Mouse (Mus musculus) 416B (cell line): ENCODE measurements at regions not wholly inside any gene's neighbourhood (a gene's known extent, or its start where the extent isn't known, plus 50 kb on each side); places are given as distances from the start of the nearest gene placed in this dataset.

Source experiments
- DNase-seq: peaks from one replicate; pipeline ENCODE4 v3.0.0; 2011; ENCODE audit warnings: low read depth

DNA sequence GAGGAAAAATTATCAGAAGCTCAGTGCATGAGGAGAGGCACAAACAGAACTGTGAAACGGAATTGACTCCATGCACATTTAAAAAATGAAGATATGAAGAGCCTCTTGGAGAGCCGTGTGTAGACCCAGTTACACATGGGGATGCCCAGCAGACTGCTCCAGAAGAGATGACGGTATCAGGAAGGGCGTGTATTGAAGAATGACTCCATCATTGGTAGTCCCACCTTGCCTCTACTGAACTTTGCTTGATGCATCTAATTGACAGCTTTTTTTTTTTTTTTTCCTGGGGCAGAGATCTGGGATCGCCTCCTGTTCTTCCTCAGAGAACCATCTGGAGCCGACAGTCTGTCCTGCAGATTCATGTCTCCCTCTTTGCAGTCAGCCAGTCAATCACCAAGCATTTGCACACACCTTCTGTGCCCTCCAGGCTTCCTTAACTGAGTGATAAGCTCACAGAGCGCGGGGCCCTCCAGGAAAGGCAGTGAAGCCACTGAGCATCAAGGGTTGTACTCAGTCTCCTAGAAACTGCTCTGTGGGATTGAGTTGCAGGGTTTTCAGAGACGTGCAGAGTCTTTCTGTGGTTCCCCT is 57.6 kb upstream of the D1Pas1 start:
- no peak for DNase-seq

DNA sequence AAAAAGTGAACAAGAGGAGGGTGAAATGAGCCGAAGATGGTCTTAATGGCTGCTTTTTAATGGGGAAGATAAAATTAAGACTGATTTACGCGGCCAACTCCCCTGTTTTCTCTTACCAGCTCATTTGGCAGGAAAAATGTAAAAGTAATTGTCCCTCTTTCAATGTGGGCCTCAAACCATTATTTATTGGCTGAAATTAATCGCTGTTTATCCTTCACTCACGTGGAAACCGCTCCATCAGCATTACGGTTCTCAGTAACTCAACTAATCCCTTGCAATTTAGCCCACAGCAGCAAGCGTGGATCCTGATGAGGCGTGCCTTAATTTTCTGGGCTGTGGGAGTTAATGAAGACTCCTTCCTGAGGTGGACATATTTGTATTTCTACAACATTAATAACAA is 58.1 kb upstream of the D1Pas1 start:
- DNase-seq = no peak

DNA sequence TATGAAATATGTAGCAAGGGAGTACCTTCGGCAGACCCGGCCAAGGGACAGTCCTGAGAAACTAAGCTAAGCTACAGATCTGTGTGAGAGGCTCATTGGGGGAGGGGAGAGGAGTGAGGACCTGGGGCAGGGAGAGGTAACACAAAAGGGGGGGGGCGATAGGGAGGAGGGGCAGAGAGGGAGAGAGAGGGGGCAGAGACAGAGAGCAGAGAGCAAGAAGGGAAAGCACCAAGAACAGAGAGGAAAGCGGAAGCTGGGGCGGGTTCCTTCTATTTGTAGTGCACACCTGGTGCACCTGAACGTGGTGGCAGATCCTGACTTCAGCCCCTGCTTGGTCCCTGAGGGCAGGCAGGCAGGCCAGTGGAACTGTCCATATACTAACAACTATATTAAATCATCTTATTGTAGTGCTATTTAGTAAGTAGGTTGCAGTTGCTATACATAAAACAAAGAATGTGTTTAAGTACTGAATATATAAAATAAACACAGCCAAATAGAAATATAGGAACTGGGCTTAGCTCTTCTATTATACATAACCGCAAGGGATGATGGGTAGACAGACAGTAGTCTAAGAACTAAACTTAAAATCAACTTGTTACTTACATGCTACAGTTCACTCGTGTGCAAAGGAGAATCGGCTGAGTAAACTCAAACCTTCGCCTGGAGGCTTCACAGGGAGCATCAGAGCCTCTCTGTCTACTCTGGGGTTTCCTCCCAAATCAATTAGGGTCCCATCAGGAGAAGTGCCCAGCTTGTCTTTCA is 59.6 kb upstream of the D1Pas1 start:
- no peak for DNase-seq

DNA sequence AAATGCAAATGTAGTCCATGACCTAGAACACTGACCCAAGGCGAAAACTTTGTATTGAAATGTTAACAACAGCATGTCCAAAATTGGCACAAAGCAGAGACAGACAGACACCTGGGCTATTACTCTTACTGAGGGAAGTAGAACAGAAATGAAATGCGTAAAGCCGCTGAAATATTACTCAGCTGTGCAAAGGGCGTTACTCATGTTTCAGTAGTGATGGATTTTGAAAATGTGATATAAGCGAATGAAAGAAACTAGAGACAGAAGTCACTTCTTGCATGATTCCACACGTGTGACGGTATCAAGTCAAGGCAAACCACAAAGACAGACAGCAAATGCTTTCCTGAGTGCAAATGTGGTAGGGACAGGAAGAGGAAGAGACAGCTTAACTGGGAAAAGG is 61.3 kb upstream of the D1Pas1 start:
- no peak for DNase-seq

DNA sequence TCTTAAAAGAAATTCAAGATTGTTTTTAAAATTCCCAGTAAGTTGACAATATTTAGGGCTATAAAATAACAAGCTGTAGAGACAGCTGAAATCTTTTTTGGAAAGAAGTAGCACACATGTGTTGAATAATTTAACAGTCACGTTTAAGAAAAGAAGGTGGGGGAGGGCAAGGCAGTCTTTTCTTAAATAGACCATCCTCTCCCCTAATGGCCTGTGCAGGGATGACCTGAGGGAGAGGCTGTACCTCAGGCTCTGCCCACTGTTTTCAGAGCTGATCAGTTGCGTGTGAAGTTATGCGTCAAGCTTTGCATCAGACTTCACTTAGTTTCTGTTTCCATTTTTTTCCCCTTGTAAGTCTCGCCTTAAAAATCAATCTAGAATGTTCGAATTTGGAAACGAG is 65.7 kb upstream of the D1Pas1 start:
- no peak for DNase-seq

DNA sequence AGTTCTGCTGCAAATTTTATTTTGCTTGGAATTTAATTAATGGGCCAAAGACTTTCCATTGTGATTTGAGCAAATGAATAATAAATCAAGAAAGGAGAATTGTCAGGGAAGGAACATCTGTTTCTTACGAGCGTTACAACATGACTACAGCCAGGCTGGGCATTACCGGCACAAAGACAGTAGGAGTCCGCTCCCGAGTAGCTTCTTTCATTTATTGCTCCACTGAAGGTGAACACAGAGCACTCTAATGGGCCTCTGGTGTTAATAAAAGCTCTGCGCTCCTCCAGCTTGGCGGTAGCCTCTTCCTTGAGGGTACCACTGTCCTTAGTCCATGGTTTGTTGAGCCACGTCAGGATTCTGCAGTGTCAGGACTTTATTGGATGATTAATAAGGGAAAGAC is 69.0 kb upstream of the D1Pas1 start:
- no peak for DNase-seq

DNA sequence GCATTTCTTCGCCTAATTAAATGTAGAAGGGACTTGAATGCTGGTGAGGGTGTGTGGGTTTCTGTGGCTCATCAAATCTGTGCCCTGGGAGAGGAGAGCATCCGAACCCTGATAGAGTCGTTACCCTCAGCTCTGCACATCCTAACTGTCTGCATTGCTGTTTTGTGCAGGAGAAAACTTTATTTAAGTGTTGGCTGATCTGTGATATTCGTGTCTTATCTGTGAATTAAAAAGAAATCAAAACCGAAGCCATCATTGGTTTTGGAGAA is 77.7 kb upstream of the D1Pas1 start:
- DNase-seq = no peak

DNA sequence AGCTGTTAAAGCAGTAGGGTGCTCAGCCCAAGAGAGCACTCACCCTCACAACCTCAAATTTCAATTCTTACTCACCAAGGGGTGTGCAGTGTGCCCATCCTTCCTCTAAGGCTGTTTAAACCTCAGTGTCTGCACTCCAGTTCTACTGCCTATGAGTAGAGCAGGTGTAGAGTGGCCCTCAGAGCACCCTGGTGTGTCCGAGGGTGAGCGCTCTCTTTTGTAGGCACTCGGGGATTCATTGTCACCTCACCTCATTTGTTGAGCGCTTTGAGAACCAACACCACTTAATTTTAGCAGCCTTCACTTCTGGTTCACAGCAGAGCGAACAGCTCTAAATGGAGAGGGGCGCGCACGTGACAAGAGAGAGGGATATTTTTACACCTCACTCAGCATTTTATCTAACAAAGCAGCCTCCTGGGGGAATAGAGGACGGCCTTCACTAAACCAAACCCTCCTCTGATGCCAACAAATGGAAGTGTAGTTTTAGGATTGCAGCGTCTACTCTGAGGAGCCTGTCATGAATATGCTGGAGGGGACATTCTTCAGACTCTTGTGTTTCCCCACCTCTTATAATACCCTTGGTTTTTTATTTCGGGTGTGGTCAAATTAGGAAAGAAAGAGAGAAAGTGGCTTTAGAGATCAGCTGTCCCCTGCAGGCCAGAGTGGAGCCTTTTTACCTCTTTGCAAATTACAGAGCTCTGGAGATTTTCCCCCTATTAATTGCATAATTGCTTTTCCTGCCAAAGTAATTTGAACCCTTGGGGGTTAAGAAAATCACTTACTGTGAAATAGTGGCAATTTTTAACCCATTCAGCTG is 78.2 kb upstream of the D1Pas1 start:
- DNase-seq = no peak

DNA sequence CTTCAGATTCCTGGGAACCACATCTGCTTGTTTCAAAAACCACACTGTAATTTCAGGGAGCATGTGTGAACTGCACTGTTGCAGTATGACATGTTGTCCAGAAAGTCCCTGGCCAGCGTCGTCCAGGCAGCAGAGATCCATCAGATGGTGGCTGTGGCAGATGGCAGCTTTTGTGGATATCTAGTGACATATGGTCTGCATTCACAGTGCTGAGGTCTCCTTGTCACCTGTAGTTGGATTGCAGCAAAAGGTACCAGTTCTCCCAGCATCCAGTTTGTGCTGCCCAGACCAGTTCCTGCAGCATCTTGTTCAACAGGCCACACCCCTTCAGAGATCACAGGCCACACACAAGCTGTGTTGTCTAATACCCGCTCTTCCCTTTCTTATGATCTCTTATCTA is 80.1 kb upstream of the D1Pas1 start:
- no peak for DNase-seq

DNA sequence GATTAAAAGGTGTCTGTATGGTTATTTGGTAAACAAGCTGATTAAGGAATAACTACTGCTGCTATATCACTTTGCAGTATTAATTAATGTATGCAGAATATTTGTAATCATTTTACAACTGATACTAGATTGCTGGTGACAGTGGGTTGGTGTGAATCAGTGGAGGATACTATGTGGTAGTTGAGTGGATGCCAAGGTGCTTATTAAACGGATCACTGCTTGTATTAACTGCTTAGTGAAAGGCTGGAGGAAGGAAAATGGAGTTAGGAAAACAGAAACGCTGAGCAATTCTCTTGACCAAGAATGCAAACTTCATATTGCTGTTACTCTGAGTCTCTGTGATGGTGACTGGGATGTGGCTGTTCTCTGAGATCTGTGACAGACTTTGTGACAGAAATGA is 86.8 kb upstream of the D1Pas1 start:
- no peak for DNase-seq

DNA sequence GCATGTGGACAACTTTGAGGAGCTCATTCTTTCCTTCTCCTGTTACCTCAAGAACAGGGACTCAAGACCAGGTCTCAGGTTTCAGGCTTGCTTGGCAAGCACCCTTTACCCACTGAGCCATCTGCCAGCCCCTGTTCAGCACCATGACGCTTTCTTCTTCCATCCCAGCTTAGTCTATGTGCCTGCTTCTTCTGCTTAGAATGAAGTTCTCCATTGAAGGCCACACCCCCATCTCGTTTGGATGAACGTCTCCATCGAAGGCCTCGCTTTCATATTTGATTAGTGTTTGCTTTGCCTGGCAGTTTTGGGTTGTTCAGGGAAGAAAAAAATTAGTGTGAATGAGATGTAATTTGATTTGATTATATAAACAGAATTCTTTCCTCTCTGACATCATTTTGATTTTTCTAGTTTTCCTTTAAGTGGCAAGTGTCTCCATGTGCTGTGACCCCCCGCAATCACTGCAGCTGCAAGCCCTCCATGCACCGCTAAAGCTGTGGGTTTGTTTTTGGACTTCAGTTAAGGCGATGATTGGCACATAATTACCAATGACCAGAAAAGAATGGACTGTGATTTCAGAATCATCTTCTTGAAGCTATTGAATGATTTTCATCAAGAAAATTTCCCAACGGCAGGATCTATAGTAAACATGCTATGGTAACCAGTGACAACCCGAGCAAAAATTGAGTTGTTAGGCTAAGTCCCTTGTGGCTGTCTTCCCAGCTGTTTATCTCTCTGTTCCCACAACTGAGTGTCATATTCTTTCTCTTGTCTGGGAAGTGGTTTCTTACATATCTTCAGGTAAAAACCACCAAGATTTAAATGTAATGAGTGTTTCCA is 106.4 kb upstream of the D1Pas1 start:
- DNase-seq = no peak

DNA sequence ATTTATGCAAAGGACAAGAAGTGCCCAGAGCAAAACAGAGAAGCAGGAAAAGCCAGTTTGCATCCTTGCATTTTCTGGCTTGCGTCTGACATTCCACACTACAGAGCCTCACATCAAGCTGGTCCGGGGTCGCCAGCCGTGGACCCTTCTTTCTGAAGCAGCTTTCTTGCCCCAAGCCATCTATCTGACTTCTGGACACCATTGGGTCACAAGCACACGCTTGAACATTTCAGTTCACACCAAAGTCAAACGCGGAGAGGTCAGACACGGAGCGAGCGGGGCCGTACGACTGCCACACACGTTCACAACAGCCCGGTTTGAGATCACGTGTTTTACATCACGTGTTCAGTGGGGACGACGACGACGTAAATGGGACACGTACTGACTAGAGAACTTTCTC is 108.9 kb upstream of the D1Pas1 start:
- DNase-seq = no peak

DNA sequence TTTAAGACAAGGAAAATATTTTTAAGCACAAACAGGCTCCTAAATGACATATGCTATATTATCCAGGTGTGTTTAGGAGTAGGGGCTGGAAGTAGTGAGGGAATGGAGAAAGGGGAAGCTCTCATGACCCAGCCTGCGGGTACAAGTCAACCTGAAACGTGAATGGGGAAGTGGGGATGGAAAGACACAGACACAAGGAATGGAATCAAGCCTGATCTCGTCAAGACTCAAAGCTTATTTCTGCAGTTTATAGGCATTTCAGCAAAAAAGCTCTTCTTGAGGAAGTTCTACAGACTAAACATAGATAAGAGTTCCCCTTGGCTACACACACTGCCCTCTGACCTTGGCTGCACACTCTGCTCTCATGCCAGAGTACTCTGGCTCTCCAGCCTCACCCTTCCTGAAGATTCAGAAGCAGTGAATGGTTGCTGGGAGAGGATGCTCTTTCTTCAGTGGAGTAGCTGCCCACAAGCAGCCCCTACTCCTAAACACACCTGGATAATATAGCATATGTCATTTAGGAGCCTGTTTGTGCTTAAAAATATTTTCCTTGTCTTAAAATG is 106.4 kb upstream of the Rrp15 start:
- no peak for DNase-seq

DNA sequence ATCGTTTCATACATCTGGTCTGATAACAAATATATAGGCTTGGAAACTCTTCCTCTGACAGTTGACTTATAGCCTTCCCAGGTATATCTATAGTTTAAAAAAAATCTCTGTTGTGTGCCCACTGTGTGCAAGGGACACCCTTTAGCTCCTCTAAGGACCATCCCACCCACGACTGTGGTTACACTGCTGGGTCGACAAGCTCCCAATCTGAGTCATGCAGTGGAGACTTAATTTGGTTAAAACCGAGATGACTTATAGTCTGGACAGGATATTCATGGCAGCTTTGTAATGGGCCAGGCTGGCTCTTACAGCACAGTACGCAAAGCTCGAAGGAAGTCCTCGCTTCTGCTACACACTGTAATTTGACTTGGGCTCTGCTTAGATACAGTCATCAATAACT is 96.1 kb upstream of the Rrp15 start:
- no peak for DNase-seq

DNA sequence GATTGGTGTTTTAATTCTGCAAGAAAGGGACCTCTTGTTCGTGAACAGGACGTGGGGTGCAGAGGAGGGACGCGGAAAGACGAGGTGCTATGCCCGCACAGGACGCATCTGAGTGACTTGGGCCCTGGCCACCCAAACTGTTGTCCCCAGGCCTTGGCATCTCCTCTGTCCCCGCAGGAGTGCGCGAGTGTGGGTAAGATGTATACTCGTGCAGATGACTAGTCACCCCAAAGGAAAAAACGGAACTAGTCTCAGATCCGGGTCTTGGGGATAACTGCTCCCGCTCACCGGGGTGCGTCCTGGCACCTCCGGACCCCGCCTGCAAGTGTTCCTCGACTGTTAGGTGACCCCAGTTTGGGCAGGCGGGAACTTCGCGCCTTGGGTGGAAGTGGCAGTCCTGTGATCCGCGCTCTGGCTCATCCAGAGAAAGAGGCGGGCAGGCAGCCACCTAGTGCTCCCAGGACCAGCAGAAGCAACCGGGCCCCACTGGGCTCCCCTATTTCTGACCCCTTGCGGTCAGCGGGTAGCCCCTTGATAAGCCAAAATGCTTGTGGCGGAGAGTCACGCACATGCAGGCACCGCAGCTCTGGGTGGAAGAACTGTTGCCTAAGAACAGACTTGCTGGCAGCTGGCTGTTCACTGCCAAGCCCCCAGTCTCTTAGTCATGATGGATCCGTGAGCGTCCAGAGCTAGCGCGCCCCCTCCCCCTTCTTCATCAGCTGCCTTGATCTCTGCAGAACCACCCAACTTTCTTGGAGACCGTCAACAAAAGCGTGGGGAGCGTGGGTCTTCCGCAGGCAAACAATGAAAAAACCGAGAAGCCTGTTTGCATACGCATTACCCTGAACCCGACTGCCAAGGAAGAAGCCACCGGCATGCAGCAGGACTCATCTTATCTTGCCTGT is 85.0 kb upstream of the Rrp15 start:
- no peak for DNase-seq

DNA sequence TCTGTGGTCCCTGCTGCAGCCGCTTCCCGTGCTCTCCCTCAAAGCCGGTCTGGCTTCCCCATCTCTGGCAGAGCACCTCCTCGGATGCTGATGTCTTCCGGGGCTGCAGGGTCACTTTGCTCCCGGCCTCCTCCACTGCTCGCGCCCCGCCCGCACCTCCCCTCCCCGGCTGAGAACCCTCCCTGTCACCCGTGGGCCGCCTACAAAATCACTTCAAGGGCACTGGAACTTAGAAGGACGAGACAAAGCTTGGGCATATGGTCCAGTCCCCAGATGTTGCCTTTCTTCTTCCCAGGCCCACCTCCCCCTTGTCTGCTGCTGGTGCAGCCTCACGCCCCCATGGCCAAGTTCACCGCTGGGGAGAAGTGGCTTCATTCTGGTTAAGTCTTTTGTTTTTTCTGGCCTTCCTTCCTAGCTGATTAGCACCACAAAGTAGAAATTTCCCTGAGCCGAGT is 84.3 kb upstream of the Rrp15 start:
- DNase-seq = no peak

DNA sequence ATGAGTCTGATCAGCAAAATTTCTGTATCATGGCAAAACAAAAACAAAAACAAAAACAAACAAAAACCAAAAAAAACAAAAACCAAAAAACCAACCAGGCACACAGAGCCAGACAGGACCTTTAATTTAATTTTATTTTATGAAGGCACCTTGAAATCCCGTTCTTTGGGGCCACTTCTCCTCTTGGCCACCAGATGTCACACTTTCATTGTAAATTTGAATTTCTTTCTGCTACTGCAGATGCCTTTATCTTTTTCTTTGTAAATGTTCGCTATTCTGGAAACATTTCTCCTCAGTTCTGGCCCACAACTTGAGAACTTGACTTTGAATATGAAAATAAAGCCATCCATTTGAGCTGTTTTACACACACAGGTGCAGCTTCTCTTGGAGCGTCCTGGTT is 78.6 kb upstream of the Rrp15 start:
- peak; percentile 61 for DNase-seq

DNA sequence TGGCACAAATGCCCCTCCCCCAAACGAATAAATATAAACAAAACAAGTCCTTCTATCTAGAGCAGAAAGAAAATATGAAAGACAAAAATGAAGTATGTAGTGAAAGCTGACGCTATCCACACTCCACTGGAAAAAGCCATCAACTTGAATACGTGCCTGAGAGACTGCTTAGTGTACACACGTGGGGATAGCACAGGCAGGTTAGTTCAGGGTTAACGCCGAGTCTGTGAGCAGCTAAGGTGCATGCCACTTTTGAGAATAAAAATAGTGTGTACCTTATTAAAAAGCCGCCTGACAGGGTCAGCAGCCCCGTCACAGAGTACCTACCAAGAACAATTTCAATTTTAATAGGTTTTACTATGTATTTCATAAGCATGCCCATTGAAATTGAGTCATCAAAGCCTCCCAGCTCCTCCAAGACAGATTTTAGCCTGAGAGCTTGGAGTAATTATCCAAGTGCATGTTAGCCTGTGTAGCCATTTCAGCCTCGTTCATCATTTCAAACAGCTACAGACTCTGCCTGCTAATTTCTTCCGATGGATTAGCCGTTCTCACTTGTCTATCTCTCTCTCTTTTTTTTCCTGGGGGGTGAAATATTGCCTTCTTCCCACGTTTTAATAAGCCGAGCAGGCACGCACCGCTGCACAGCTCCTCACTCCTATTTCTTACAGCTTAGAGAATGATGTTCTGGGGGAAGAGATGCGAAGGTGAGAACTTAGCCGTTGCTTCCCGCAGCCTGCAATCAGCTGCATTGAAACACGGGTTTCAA is 59.2 kb upstream of the Rrp15 start:
- DNase-seq = no peak

DNA sequence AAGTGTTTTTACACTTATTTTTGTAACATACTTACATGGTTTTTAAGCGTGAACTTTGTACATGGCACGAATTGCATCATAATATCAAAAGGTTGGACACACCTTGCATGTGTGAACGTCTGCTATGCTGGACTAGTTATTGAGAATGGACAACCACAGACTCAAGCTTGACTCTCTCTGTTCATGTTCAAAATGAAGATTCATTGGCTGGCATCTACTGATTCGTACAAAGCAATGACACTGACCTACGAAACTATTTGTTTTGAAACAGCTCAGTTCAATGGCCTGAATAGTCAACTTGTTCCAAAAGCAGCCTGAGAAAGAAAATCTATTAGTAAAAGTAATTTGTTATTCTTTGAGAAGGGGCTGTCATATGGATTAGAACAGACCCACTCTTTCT is 55.3 kb upstream of the Rrp15 start:
- DNase-seq = no peak
